Mouse (Mus musculus) heart, embryonic 14.5 days (tissue): ENCODE measurements around the gene Gm17662. TPM values are rescaled to one million over a fixed set of nuclear protein-coding genes. Genes with fewer than 3 reads are reported as not detected.

ENCODE experiments used
- ATAC-seq: fragments of 200-750 bp; cut with Nextera tagmentation; 2 replicates; pipeline ENCODE4 v1.8.0; 2017; ENCODE audit warnings: low read depth, moderate TSS enrichment; ENCODE audit not compliant: insufficient number of reproducible peaks, insufficient read depth, low FRiP score
- H3K27ac ChIP-seq, 2 experiments: fragments of 200-500 bp in 1 of 2; fragments of 300-500 bp in 1 of 2; sonication (generic) in 1 of 2; replicated peaks in 1 of 2; 2 replicates each; pipeline ENCODE4 v1.5.1; 2012 to 2014; ENCODE audit warnings: low read depth in 2 of 2, low read length in 2 of 2, control low read depth in 1 of 2, mild to moderate bottlenecking in 1 of 2, mixed read lengths in 1 of 2; ENCODE audit not compliant: control insufficient read depth in 1 of 2, insufficient read depth in 1 of 2
- H3K27me3 ChIP-seq: fragments of 300-500 bp; sonication (generic); 2 replicates; pipeline ENCODE4 v1.6.1; 2014; ENCODE audit warnings: mild to moderate bottlenecking, low read length, control low read depth; ENCODE audit not compliant: control insufficient read depth, insufficient read depth
- H3K36me3 ChIP-seq: fragments of 300-500 bp; sonication (generic); 2 replicates; pipeline ENCODE4 v1.6.1; 2014; ENCODE audit warnings: mild to moderate bottlenecking, control low read depth, low read length, mixed read lengths; ENCODE audit not compliant: control insufficient read depth, insufficient read depth
- H3K4me1 ChIP-seq, 2 experiments: fragments of 200-500 bp in 1 of 2; fragments of 300-500 bp in 1 of 2; sonication (generic) in 1 of 2; 2 replicates each; pipeline ENCODE4 v1.6.1; 2012 to 2014; ENCODE audit warnings: low read length in 2 of 2, control low read depth in 1 of 2, mixed read lengths in 1 of 2; ENCODE audit not compliant: control insufficient read depth in 2 of 2, insufficient read depth in 2 of 2
- H3K4me2 ChIP-seq: fragments of 300-500 bp; sonication (generic); 2 replicates; pipeline ENCODE4 v1.6.1; 2014; ENCODE audit warnings: mild to moderate bottlenecking, low read length
- H3K4me3 ChIP-seq, 2 experiments: fragments of 200-500 bp in 1 of 2; fragments of 300-500 bp in 1 of 2; sonication (generic) in 1 of 2; 2 replicates each; pipeline ENCODE4 v1.5.1; 2012 to 2014; ENCODE audit warnings: low read length in 2 of 2, mild to moderate bottlenecking in 2 of 2, control low read depth in 1 of 2, low read depth in 1 of 2, moderate library complexity in 1 of 2; ENCODE audit not compliant: control insufficient read depth in 1 of 2, insufficient read depth in 1 of 2
- H3K9ac ChIP-seq: fragments of 300-500 bp; sonication (generic); 2 replicates; pipeline ENCODE4 v1.6.1; 2014; ENCODE audit warnings: mild to moderate bottlenecking, low read length
- H3K9me3 ChIP-seq: fragments of 300-500 bp; sonication (generic); 2 replicates; pipeline ENCODE4 v1.6.1; 2016; ENCODE audit warnings: low read length, control low read depth; ENCODE audit not compliant: control insufficient read depth
- WGBS: fragments of 180-500 bp; shearing (Covaris S2); extraction: QIAGEN DNeasy Blood & Tissue Kit; methylation state at CpG from one replicate; pipeline ENCODE4 v1.1.7; 2014; 5-methylcytosine and 5-hydroxymethylcytosine counted together
- polyA plus RNA-seq: library from polyadenylated mRNA; unstranded; fragments of >200 nt; fragmentation: Nextera tagmentation; extraction: Ambion mirVana; gene quantifications from 2 replicates; pipeline ENCODE4 v1.2.1, GENCODE M21; 2014

The Gm17662 gene
- polyA plus RNA-seq, 1 experiment from 2014 or later, result not detected

DNA sequence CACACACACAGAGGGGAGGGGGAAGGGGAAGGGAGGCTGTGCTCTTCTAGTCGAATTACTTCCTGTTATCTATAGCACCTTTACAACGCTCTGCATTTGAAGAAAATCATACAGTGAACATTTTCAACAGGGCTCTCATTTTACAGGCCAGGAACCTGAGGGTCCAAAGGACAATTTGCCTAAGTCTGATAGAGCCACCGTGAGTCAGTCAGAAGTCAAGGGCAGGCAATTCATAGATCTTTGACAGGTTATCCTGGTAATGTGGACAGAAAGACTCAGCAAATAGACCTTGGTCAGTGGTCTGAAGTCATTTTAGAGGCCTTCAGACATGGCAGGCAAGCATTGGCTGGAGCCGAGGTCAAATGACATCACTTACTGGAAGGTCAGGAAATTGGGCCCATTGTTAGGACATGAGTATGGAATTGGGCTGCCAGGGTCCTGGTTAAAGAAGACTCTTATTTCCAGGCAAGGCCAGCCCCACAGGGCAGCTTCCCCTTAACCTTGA, 33.5 kb upstream of the Gm17662 start:
- WGBS, result 70% methylated on average over 4 of the region's 4 CpGs
- Histone ChIP-seq H3K27me3 (no peaks in the 10 kb centered on the region), H3K27ac (no peak overlapping the region), H3K4me3 (no peak overlapping the region), H3K9ac (no peak overlapping the region), H3K4me2 (no peak overlapping the region), H3K36me3 (no peaks in the 10 kb centered on the region), H3K4me1 (no peaks in the 10 kb centered on the region), H3K9me3 (no peaks in the 10 kb centered on the region)
- ATAC-seq, result no peak

GRCm38 (mm10) chr4:104824381-104825077, 32.6 kb upstream of the Gm17662 start:
- H3K4me2 ChIP-seq, result no peak overlapping the region
- no peak overlapping the region for H3K9ac ChIP-seq
- no peaks in the 10 kb centered on the region for H3K9me3 ChIP-seq
- no peak overlapping the region for H3K4me3 ChIP-seq
- H3K36me3 ChIP-seq, result no peaks in the 10 kb centered on the region
- WGBS, result 74% methylated on average over 7 of the region's 7 CpGs
- no peaks in the 10 kb centered on the region for H3K4me1 ChIP-seq
- no peak overlapping the region for H3K27ac ChIP-seq
- ATAC-seq, result no peak
- H3K27me3 ChIP-seq, result no peaks in the 10 kb centered on the region

- 54% methylated on average over 5 of the region's 5 CpGs for WGBS
- no peak overlapping the region for H3K4me2 ChIP-seq
- no peak overlapping the region for H3K9ac ChIP-seq
- H3K4me1 ChIP-seq, result no peaks in the 10 kb centered on the region
- no peak overlapping the region for H3K27ac ChIP-seq
- no peak overlapping the region for H3K4me3 ChIP-seq
- no peaks in the 10 kb centered on the region for H3K36me3 ChIP-seq
- no peaks in the 10 kb centered on the region for H3K9me3 ChIP-seq
- ATAC-seq, result no peak
- H3K27me3 ChIP-seq, result no peaks in the 10 kb centered on the region
Observed at GRCm38 (mm10) chr4:104828939-104829338, 28.2 kb upstream of the Gm17662 start.

- no peak for ATAC-seq
- H3K27ac ChIP-seq, result no peak overlapping the region
- H3K9ac ChIP-seq, result no peak overlapping the region
- H3K27me3 ChIP-seq, result no peaks in the 10 kb centered on the region
- H3K36me3 ChIP-seq, result no peaks in the 10 kb centered on the region
- H3K4me3 ChIP-seq, result no peak overlapping the region
- WGBS, result 58% methylated on average over 5 of the region's 5 CpGs
- H3K9me3 ChIP-seq, result no peaks in the 10 kb centered on the region
- no peaks in the 10 kb centered on the region for H3K4me1 ChIP-seq
- H3K4me2 ChIP-seq, result no peak overlapping the region
Observed at GRCm38 (mm10) chr4:104835096-104835495, 22.0 kb upstream of the Gm17662 start.

GRCm38 (mm10) chr4:104838342-104838741, 18.8 kb upstream of the Gm17662 start:
- ATAC-seq, result no peak
- no peak overlapping the region for H3K27ac ChIP-seq
- H3K27me3 ChIP-seq, result no peaks in the 10 kb centered on the region
- no peaks in the 10 kb centered on the region for H3K9me3 ChIP-seq
- H3K36me3 ChIP-seq, result no peaks in the 10 kb centered on the region
- WGBS, result 64% methylated on average over 2 of the region's 2 CpGs
- H3K4me2 ChIP-seq, result no peak overlapping the region
- no peak overlapping the region for H3K4me3 ChIP-seq
- H3K9ac ChIP-seq, result no peak overlapping the region
- no peaks in the 10 kb centered on the region for H3K4me1 ChIP-seq

DNA sequence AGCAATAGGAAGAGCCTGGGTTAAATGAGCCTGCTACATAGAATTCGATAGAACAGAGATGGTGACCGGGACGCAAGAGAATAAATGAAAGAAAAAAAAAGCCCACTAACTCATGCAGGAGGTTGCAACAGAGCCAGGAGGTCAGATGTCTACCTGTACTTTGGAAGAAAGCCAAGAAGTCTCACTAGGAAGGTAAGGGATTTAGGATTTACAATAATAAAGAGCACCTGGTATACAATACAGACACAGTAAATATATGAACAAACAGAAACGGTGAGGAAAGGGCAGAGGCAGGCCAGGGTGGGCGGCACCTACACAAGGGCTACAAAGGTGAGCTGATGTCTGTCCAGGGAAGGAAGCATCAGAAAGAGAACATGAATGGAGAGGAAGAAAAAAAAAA, 14.9 kb upstream of the Gm17662 start:
- H3K4me3 ChIP-seq, result no peak overlapping the region
- H3K4me2 ChIP-seq, result no peak overlapping the region
- H3K27me3 ChIP-seq, result no peaks in the 10 kb centered on the region
- H3K4me1 ChIP-seq, result no peaks in the 10 kb centered on the region
- 87% methylated on average over 5 of the region's 5 CpGs for WGBS
- no peak overlapping the region for H3K9ac ChIP-seq
- no peaks in the 10 kb centered on the region for H3K9me3 ChIP-seq
- ATAC-seq, result no peak
- H3K36me3 ChIP-seq, result no peaks in the 10 kb centered on the region
- no peak overlapping the region for H3K27ac ChIP-seq

- WGBS, result 72% methylated on average over 4 of the region's 4 CpGs
- no peak overlapping the region for H3K9ac ChIP-seq
- no peak overlapping the region for H3K4me3 ChIP-seq
- ATAC-seq, result no peak
- H3K36me3 ChIP-seq, result no peaks in the 10 kb centered on the region
- no peak overlapping the region for H3K4me2 ChIP-seq
- no peaks in the 10 kb centered on the region for H3K27me3 ChIP-seq
- H3K4me1 ChIP-seq, result no peaks in the 10 kb centered on the region
- H3K9me3 ChIP-seq, result no peaks in the 10 kb centered on the region
- no peak overlapping the region for H3K27ac ChIP-seq
Observed at GRCm38 (mm10) chr4:104843546-104843945, 13.6 kb upstream of the Gm17662 start.

DNA sequence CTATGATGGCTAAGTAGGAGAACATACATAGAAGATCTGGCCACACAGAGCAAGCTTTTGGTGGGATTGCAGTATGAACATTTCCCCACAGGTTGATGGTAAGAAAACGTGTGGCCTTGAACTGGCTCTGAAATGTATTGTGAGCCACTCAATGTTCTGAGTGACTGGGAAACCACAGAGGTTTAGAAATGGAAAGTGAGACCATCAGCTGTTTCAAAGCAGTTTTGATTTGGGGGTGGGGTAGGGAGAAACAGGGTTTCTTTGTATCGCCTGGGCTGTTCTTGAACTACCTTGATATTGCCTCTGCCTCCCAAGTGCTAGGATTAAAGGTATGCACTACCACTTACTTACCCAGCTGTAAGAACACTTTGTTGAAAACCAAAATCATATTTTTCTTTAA, 1.9 kb upstream of the Gm17662 start:
- ATAC-seq, result no peak
- H3K9me3 ChIP-seq, result no peaks in the 10 kb centered on the region
- H3K4me1 ChIP-seq, result no peaks in the 10 kb centered on the region
- no peaks in the 10 kb centered on the region for H3K36me3 ChIP-seq
- H3K4me2 ChIP-seq, result no peak overlapping the region
- no peak overlapping the region for H3K27ac ChIP-seq
- no peak overlapping the region for H3K9ac ChIP-seq
- WGBS, result 77% methylated on average over 2 of the region's 2 CpGs
- H3K27me3 ChIP-seq, result no peaks in the 10 kb centered on the region
- no peak overlapping the region for H3K4me3 ChIP-seq
